Mouse (Mus musculus): ENCODE data around the gene Lrat.

Gene Lrat

DNA sequence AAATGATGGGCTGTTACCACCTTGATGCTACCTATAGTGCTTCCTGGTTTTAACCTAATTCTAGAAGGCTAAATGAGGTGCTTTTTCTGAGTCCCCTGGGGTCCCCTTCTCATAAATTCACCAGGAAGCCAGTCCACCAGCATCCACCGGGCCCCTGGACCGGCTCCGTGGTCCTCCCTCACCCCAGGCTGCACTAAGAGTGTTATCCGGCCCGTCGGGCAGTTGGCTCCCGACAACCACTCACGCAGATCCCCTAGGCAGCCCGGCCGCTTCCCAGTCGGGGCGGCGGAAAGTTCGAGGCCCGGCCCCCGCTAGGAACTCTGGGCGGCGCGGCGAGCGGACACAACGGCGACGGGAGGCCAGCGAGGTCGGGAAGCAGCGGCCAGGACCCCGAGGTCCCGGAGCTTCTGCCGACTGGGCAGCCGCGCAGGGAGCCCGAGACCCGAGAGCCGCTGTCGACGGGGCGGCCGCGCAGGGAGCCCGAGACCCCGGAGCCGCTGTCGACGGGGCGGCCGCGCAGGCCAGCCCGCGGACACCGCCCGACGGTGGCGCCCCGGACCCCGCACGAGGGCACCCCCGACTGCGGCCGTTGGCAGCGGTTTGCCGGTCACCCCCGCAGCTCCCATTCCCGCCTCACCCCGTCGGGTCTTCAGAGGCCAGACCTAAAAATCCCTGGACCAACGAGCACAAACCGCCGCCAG, 28.0 kb downstream of the Lrat start:
- Histone ChIP-seq H3K27me3 (ENCODE audit: control insufficient read depth, insufficient read depth, low read length, poor library complexity, severe bottlenecking) (no peaks in the 10 kb centered on the region), H3K36me3 (ENCODE audit: control insufficient read depth, insufficient read depth, low read length, poor library complexity, severe bottlenecking) (no peaks in the 10 kb centered on the region)
- no peak for DNase-seq (ENCODE audit: low read depth, low spot score)

DNA sequence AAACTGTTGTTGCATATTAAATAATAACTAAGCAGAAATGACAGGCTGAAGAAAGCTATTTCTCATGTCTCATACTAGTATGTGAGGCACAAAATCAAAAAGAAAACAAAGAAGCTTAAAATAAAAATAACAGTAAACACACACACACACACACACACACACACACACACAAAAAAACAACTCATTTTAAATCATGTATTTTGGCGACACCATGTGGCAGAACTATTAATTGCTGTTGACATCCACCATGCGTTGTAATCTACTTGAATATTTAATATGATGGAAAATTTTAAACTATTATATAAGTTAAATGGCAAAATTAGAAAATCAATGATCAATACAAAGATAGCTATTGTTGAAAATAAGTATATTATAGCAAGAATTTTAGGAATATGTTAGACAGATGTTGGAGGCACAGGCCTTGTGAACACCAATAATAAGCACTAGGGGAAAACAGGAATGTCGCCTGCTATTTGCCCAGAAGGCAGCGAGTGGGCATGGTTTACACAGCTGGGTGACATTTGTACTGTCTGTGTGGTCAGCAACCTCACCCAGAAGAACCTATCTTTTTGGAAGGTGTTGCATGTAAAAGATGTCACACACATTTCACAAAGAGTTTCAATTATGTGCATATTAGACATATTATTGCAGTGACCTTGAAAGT, 46.2 kb downstream of the Lrat start:
- DNase-seq (ENCODE audit: low read depth, low spot score), result no peak
- no peaks in the 10 kb centered on the region for H3K36me3 ChIP-seq (ENCODE audit: control insufficient read depth, insufficient read depth, low read length, poor library complexity, severe bottlenecking)
- no peaks in the 10 kb centered on the region for H3K27me3 ChIP-seq (ENCODE audit: control insufficient read depth, insufficient read depth, low read length, poor library complexity, severe bottlenecking)

Data from splenic B cell, adult 2 months (primary cell).